Mouse (Mus musculus) cerebellum, adult 11-12 months (tissue): Measurements from ENCODE around the gene Wasl.

ENCODE experiments used
- DNase-seq: peaks from one replicate; pipeline ENCODE4 v3.0.0; 2022

The Wasl gene

GRCm38 (mm10) chr6:24664867-24665458 lies at the start of gene Wasl:
Gene Wasl, minus strand, starts transcription at chr6:24665009.
- peak; percentile 99 for DNase-seq

GRCm38 (mm10) chr6:24707499-24707898 lies 42.7 kb upstream of the Wasl start:
- no peak for DNase-seq

GRCm38 (mm10) chr6:24707090-24707489 lies 42.3 kb upstream of the Wasl start:
- DNase-seq = no peak

GRCm38 (mm10) chr6:24697216-24697615 lies 32.4 kb upstream of the Wasl start:
- no peak for DNase-seq

GRCm38 (mm10) chr6:24696117-24696516 lies 31.3 kb upstream of the Wasl start:
- no peak for DNase-seq

GRCm38 (mm10) chr6:24694455-24695410 lies 29.9 kb upstream of the Wasl start:
- DNase-seq = no peak

GRCm38 (mm10) chr6:24687871-24688270 lies 23.1 kb upstream of the Wasl start:
- no peak for DNase-seq

- no peak for DNase-seq
Measured at GRCm38 (mm10) chr6:24683113-24683512, 18.3 kb upstream of the Wasl start.

GRCm38 (mm10) chr6:24667829-24668228 lies 3.0 kb upstream of the Wasl start:
- no peak for DNase-seq

GRCm38 (mm10) chr6:24666248-24666647 lies 1.4 kb upstream of the Wasl start:
- DNase-seq = no peak

GRCm38 (mm10) chr6:24664133-24664866 lies 509 bp downstream of the Wasl start:
- DNase-seq = peak; percentile 73

GRCm38 (mm10) chr6:24663196-24664132 lies 1.3 kb downstream of the Wasl start:
- peak; percentile 19 for DNase-seq

- DNase-seq = no peak
Measured at GRCm38 (mm10) chr6:24662483-24662882, 2.3 kb downstream of the Wasl start.

GRCm38 (mm10) chr6:24661879-24662278 lies 2.9 kb downstream of the Wasl start:
- DNase-seq = no peak

GRCm38 (mm10) chr6:24657647-24658387 lies 7.0 kb downstream of the Wasl start:
- no peak for DNase-seq

GRCm38 (mm10) chr6:24656094-24656493 lies 8.7 kb downstream of the Wasl start:
- DNase-seq = no peak

GRCm38 (mm10) chr6:24651538-24651937 lies 13.3 kb downstream of the Wasl start:
- no peak for DNase-seq

- DNase-seq = no peak
Measured at GRCm38 (mm10) chr6:24650719-24651118, 14.1 kb downstream of the Wasl start.

GRCm38 (mm10) chr6:24648403-24648802 lies 16.4 kb downstream of the Wasl start:
- DNase-seq = no peak

- DNase-seq = no peak
Measured at GRCm38 (mm10) chr6:24647103-24647691, 17.6 kb downstream of the Wasl start.
